Mouse (Mus musculus): ENCODE measurements around the gene Nup155. TPM values are rescaled to one million over a fixed set of nuclear protein-coding genes. Genes with fewer than 3 reads are reported as not detected.

Gene Nup155
- polyA plus RNA-seq, 1 experiment from 2014 or later = 20.1 TPM

DNA sequence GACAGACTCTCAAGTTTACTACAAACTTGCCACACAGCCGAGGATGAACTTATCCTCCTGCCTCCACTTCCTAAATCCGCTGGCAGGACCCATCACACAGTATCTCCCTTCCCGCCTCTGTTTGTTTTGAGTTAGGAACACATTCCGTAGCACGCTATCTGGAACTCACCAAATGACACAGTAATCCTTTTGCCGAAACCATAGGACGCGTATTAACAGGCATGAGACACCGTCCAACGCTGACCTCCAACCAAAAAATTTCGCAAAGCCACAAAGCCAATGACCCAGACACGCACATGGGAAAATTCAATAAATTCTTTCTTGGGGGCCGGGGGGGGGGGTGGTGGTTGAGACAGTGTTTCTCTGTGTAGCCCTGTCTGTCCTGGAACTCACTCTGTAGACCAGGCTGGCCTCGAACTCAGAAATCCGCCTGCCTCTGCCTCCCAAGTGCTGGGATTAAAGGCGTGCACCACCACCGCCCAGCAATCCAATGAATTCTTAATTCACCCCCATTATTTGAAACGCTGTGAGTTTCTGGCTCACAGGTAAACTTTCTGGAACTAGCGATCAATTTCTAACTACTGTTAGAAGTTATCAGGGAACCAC is 610 bp upstream of the Nup155 start:
- peaks cover 13% of the 10 kb centered on the region for H3K4me1 ChIP-seq
- peaks cover 13% of the 10 kb centered on the region for H3K36me3 ChIP-seq
- H3K4me3 ChIP-seq = peak overlapping the region; percentile 70
- H3K4me2 ChIP-seq (replicated peaks) = peak overlapping the region; percentile 64
- no peaks in the 10 kb centered on the region for H3K27me3 ChIP-seq (replicated peaks)
- peak overlapping the region; percentile 68; the same call in 1 of the 2 replicates for H3K9ac ChIP-seq
- ATAC-seq (ENCODE audit: low FRiP score, low read depth) = peak; percentile 67
- 61% methylated on average over 19 of the region's 19 CpGs for WGBS
- no peak overlapping the region for H3K27ac ChIP-seq
- H3K9me3 ChIP-seq = no peaks in the 10 kb centered on the region

- H3K9me3 ChIP-seq = no peaks in the 10 kb centered on the region
- WGBS = 5% methylated on average over 8 of the region's 8 CpGs
- peak overlapping the region; percentile 64 for H3K4me2 ChIP-seq (replicated peaks)
- ATAC-seq (ENCODE audit: low FRiP score, low read depth) = no peak
- peak overlapping the region; percentile 68 for H3K9ac ChIP-seq
- H3K27ac ChIP-seq = no peak overlapping the region
- H3K36me3 ChIP-seq = peaks cover 23% of the 10 kb centered on the region
- H3K4me1 ChIP-seq = peaks cover 13% of the 10 kb centered on the region
- H3K27me3 ChIP-seq (replicated peaks) = no peaks in the 10 kb centered on the region
- H3K4me3 ChIP-seq = peak overlapping the region; percentile 70
Measured at GRCm38 (mm10) chr15:8109782-8110181, 709 bp downstream of the Nup155 start.

DNA sequence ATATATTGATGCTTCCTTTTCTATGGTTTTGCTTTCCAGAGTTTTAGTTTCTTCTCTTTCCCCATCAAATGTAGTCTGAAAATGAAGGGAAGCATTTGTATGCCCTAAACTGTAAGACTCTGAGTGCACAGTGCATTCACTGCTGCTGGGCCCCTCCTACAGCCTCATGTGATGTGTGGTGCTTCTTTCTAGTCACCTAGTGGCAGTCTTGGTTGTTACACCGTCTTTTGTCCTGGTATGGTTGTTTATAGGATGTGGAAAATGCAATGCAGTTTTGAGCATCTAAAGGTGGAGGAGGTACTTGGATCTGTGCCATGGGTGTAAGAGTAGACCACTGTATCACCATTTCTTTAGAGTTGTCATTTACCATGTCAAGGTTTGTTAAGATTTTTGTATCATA is 20.2 kb downstream of the Nup155 start:
- 81% methylated on average over 1 of the region's 1 CpGs for WGBS
- H3K4me2 ChIP-seq (replicated peaks) = no peak overlapping the region
- no peaks in the 10 kb centered on the region for H3K27me3 ChIP-seq (replicated peaks)
- no peak overlapping the region for H3K4me3 ChIP-seq
- ATAC-seq (ENCODE audit: low FRiP score, low read depth) = no peak
- no peak overlapping the region for H3K9ac ChIP-seq
- no peak overlapping the region for H3K27ac ChIP-seq
- H3K4me1 ChIP-seq = no peaks in the 10 kb centered on the region
- no peaks in the 10 kb centered on the region for H3K9me3 ChIP-seq
- H3K36me3 ChIP-seq = peaks cover 74% of the 10 kb centered on the region

DNA sequence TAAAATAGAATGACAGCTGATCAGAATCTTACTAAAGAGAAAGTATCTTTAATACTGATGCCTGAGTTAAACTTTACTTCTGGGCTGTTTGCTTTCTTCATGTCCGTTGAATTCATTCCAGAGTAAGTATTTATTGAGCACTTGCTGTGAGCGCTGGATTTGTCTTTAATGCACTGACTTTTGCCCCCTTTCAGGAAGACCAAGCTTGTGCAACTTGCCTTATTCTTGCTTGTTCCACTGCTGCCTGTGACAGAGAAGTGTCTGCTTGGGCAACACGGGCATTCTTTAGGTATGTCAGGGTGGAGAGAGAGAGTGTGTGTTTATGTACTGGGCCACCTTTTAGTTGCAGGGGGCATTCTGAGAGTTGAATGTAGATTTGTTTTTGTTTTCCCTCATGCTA is 22.2 kb downstream of the Nup155 start:
- no peaks in the 10 kb centered on the region for H3K9me3 ChIP-seq
- no peak for ATAC-seq (ENCODE audit: low FRiP score, low read depth)
- no peaks in the 10 kb centered on the region for H3K4me1 ChIP-seq
- H3K27me3 ChIP-seq (replicated peaks) = no peaks in the 10 kb centered on the region
- peaks cover 86% of the 10 kb centered on the region for H3K36me3 ChIP-seq
- H3K27ac ChIP-seq = no peak overlapping the region
- H3K4me3 ChIP-seq = no peak overlapping the region
- H3K4me2 ChIP-seq (replicated peaks) = no peak overlapping the region
- WGBS = 93% methylated on average over 3 of the region's 3 CpGs
- no peak overlapping the region for H3K9ac ChIP-seq

- H3K9me3 ChIP-seq = no peaks in the 10 kb centered on the region
- peaks cover 86% of the 10 kb centered on the region for H3K36me3 ChIP-seq
- no peak for ATAC-seq (ENCODE audit: low FRiP score, low read depth)
- no peaks in the 10 kb centered on the region for H3K27me3 ChIP-seq (replicated peaks)
- H3K9ac ChIP-seq = no peak overlapping the region
- no peak overlapping the region for H3K4me2 ChIP-seq (replicated peaks)
- H3K27ac ChIP-seq = no peak overlapping the region
- no peaks in the 10 kb centered on the region for H3K4me1 ChIP-seq
- H3K4me3 ChIP-seq = no peak overlapping the region
Measured at GRCm38 (mm10) chr15:8131761-8132160, 22.7 kb downstream of the Nup155 start.

DNA sequence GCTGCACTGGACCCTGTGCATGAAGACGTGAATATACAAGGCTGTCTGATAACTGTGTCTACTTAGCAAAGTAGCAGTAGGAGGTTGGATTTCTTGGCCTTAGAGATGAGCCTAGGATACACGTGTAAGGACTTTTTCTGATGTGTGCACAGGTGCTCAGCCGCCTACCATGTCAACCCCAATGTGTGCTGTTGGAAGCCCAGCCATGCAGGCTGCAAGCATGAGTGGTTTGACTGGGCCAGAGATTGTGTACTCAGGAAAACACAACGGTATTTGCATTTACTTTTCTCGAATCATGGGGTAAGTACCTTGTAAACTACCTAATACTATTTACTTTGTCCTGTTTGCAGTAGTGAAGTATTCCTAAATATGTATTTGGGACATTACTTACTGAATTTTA is 26.5 kb downstream of the Nup155 start:
- no peaks in the 10 kb centered on the region for H3K9me3 ChIP-seq
- H3K4me1 ChIP-seq = no peaks in the 10 kb centered on the region
- no peak overlapping the region for H3K4me2 ChIP-seq (replicated peaks)
- no peak for ATAC-seq (ENCODE audit: low FRiP score, low read depth)
- H3K27me3 ChIP-seq (replicated peaks) = no peaks in the 10 kb centered on the region
- H3K36me3 ChIP-seq = peaks cover 84% of the 10 kb centered on the region
- no peak overlapping the region for H3K9ac ChIP-seq
- no peak overlapping the region for H3K27ac ChIP-seq
- 95% methylated on average over 5 of the region's 5 CpGs for WGBS
- no peak overlapping the region for H3K4me3 ChIP-seq

DNA sequence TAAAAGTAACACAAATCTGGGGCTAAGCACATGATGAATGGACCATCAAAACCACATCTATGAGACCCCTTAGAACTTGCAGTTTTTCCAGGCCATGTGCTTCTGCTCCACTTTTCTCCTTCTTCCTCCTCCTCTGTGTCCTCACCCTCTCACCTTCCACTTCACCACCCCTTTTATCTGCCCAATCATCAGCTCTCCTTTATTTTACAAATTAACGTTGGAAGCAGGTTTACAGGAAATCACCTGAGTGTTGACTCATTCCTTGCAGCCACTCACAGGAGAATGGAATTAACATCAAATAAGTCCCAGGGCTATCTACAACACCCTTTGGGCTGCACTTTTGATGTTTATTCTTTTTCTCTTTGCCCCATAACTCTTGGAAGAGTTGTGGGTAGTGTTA is 52.8 kb downstream of the Nup155 start:
- Histone ChIP-seq H3K27ac (no peak overlapping the region), H3K27me3 (replicated peaks) (no peaks in the 10 kb centered on the region), H3K4me3 (no peak overlapping the region), H3K9ac (no peak overlapping the region), H3K36me3 (peaks cover 38% of the 10 kb centered on the region), H3K4me1 (no peaks in the 10 kb centered on the region), H3K4me2 (replicated peaks) (no peak overlapping the region), H3K9me3 (no peaks in the 10 kb centered on the region)
- no peak for ATAC-seq (ENCODE audit: low FRiP score, low read depth)
- 91% methylated on average over 1 of the region's 1 CpGs for WGBS

DNA sequence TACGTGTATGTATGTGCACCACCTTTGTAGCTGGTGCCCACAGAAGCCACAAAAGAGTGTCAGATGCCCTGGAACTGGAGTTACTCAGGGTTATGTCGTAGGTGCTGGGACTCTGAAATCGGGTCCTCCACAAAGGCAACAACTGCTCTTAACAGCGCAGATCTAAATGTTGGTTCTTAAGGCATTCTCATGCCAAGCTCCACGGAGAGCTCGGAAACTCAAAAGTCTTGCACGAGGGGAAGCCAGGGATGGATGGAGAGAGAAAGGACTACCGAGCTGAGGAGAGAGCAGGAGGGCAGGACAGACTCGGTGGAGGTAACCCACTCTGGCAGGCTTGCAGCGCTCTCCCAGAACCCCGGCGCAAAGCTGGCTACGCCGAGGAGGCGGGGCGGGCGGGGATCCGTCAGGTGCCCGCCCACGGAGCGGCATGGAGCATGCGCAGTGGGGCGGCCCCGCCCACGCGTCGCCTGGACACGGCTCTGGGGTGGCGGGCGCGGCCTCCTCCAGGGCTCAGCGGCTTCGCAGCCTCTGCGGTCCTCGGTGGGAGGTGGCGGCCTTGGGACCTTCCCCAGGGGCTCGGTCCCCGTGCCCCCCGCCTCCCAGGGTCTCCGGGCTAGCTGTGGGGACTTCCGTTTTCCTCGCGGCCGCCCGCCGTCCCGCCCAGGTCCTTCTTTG is 59.7 kb downstream of the Nup155 start, which contains the start of gene Cplane1:
TSS of gene Cplane1 (plus strand) at position 516 of the 675 bp plus-strand sequence.
- peaks cover 7% of the 10 kb centered on the region for H3K4me1 ChIP-seq
- H3K36me3 ChIP-seq = peaks cover 13% of the 10 kb centered on the region
- ATAC-seq (ENCODE audit: low FRiP score, low read depth) = peak; percentile 99
- H3K27ac ChIP-seq = peak within 1 kb of the TSS; percentile 75
- H3K27me3 ChIP-seq (replicated peaks) = no peaks in the 10 kb centered on the region
- peak within 1 kb of the TSS; percentile 66 for H3K4me2 ChIP-seq (replicated peaks)
- H3K9ac ChIP-seq = peak within 1 kb of the TSS; percentile 95
- peak within 1 kb of the TSS; percentile 91 for H3K4me3 ChIP-seq
- no peaks in the 10 kb centered on the region for H3K9me3 ChIP-seq
- under 1% methylated on average over 47 of the region's 47 CpGs for WGBS

GRCm38 (mm10) chr15:8169266-8169746 is 60.2 kb downstream of the Nup155 start:
- Histone ChIP-seq H3K4me2 (replicated peaks) (peak overlapping the region; percentile 66), H3K36me3 (peaks cover 13% of the 10 kb centered on the region), H3K4me3 (peak overlapping the region; percentile 91), H3K9ac (peak overlapping the region; percentile 95), H3K4me1 (peaks cover 7% of the 10 kb centered on the region), H3K27ac (peak overlapping the region; percentile 75), H3K9me3 (no peaks in the 10 kb centered on the region), H3K27me3 (replicated peaks) (no peaks in the 10 kb centered on the region)
- peak; percentile 90 for ATAC-seq (ENCODE audit: low FRiP score, low read depth)
- under 1% methylated on average over 25 of the region's 25 CpGs for WGBS

- Histone ChIP-seq H3K4me1 (no peaks in the 10 kb centered on the region), H3K9ac (no peak overlapping the region), H3K27me3 (replicated peaks) (no peaks in the 10 kb centered on the region), H3K27ac (no peak overlapping the region), H3K9me3 (no peaks in the 10 kb centered on the region), H3K36me3 (peaks cover 60% of the 10 kb centered on the region), H3K4me3 (no peak overlapping the region), H3K4me2 (replicated peaks) (no peak overlapping the region)
- WGBS = 93% methylated on average over 3 of the region's 3 CpGs
- ATAC-seq (ENCODE audit: low FRiP score, low read depth) = no peak
Measured at GRCm38 (mm10) chr15:8189563-8189962, 80.5 kb downstream of the Nup155 start.

DNA sequence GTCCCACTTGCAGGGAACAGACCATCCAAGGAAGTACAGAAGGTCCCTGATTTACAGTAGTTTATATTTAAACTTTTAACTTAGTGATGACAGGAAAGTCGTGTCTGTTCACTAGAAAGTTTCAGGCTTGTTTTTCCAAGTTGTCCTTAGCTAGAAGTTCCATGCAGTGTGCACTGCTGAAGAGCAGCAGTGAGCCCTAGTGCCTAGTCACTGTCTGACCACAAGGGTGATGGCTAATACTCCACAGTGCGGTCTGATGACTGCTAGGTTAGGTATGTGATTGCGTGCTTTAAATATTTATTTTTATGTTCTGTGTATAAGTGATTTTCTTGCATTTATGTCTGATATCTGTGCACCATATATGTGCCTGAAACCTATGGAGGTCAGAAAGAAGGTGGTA is 81.4 kb downstream of the Nup155 start:
- Histone ChIP-seq H3K36me3 (peaks cover 68% of the 10 kb centered on the region), H3K4me2 (replicated peaks) (no peak overlapping the region), H3K27me3 (replicated peaks) (no peaks in the 10 kb centered on the region), H3K9ac (no peak overlapping the region), H3K9me3 (no peaks in the 10 kb centered on the region), H3K27ac (no peak overlapping the region), H3K4me3 (no peak overlapping the region), H3K4me1 (no peaks in the 10 kb centered on the region)
- 94% methylated on average over 3 of the region's 3 CpGs for WGBS
- no peak for ATAC-seq (ENCODE audit: low FRiP score, low read depth)

GRCm38 (mm10) chr15:8200317-8200716 is 91.2 kb downstream of the Nup155 start:
- peaks cover 74% of the 10 kb centered on the region for H3K36me3 ChIP-seq
- H3K9me3 ChIP-seq = no peaks in the 10 kb centered on the region
- no peak overlapping the region for H3K27ac ChIP-seq
- H3K4me2 ChIP-seq (replicated peaks) = no peak overlapping the region
- no peaks in the 10 kb centered on the region for H3K4me1 ChIP-seq
- no peak for ATAC-seq (ENCODE audit: low FRiP score, low read depth)
- no peak overlapping the region for H3K9ac ChIP-seq
- H3K4me3 ChIP-seq = no peak overlapping the region
- no peaks in the 10 kb centered on the region for H3K27me3 ChIP-seq (replicated peaks)

GRCm38 (mm10) chr15:8208362-8208761 is 99.3 kb downstream of the Nup155 start:
- Histone ChIP-seq H3K4me2 (replicated peaks) (no peak overlapping the region), H3K9ac (no peak overlapping the region), H3K4me1 (no peaks in the 10 kb centered on the region), H3K4me3 (no peak overlapping the region), H3K36me3 (peaks cover 59% of the 10 kb centered on the region), H3K9me3 (no peaks in the 10 kb centered on the region), H3K27me3 (replicated peaks) (no peaks in the 10 kb centered on the region), H3K27ac (no peak overlapping the region)
- ATAC-seq (ENCODE audit: low FRiP score, low read depth) = no peak
- 94% methylated on average over 6 of the region's 6 CpGs for WGBS
